Mouse (Mus musculus) subcutaneous adipose tissue, adult 2 months (tissue): ENCODE results near the gene Gdf1. TPM values are rescaled to one million over a fixed set of nuclear protein-coding genes. Genes with fewer than 3 reads are reported as not detected.

Source experiments
- polyA plus RNA-seq: library from polyadenylated mRNA; depleted of rRNA; stranded (reverse); fragments of >200 nt; gene quantifications from 2 replicates; pipeline ENCODE4 v1.2.3, GENCODE M21; 2012; ENCODE audit warnings: low replicate concordance; rRNA removed

Gene Gdf1
- polyA plus RNA-seq, result 0.53 and 1.3 TPM in 2 replicates

DNA sequence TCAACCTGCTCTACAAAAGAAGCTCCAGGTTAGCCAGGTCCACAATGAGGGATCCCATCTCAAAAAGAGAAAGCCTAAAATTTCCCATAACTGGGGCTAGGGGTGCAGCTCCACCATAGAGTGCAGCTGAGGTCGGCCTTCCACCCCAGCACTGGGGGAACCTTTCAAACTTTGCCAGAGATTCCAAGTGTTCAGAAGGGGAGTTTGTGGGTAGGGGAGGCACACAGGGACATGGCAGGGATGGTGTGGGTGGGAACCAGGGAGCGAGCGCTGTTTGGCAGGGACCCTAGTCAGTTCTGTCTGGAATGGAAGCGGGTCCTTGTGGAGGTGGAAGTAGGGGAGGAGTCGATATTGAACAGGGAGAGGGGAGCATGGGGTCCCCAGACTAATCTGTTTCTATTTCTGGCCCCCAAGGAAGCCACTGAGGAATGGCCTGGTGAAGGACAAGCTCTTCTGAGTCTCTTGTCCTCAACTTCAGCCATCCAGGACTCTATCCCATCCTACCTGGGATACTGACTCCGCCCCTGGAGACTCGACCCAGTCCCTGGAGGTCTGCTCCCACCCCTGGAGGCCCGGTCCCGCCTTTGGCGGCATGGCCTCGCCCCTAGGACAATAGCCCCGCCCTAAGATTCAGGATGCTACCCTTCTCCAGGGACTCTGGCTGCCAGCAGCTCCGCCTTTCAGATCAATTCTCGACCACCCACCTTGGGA, at the start of gene Gdf1:
Gene Gdf1, plus strand, starts transcription at position 694 of the 711 bp plus-strand sequence.

GRCm38 (mm10) chr8:70282603-70283135, 46.9 kb upstream of the Gdf1 start, which contains the start of gene Homer3:
Homer3 (plus strand) TSS chr8:70282827.

DNA sequence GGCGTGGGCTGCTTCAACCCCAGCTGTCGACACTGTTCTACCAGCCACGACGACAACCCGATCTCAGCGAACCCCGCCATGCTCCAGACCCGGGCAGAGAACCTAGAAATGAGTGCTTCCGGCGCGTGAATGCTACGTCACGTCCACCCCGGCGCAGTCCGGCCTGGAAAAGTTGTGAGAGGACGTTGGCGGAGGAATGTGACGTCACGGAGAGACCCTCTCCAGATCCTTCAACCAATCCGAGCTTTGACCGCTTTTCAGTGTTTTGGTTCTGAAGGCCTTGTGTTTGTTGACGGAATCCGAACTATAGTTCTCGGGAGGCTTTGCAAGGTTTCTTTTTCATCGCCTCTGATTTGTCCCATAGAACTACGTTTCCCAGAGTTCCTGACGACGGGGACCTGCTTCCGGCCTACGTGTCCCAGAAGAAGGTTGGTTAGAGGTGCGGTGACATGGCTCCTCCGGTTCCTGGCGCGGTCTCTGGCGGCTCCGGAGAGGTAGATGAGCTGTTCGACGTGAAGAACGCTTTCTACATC, 27.2 kb upstream of the Gdf1 start, which contains the start of the genes Ddx49 and Cope:
Gene Ddx49, minus strand, starts transcription at position 132 of the 533 bp plus-strand sequence.
Gene Cope, plus strand, starts transcription at position 161 of the 533 bp plus-strand sequence.

DNA sequence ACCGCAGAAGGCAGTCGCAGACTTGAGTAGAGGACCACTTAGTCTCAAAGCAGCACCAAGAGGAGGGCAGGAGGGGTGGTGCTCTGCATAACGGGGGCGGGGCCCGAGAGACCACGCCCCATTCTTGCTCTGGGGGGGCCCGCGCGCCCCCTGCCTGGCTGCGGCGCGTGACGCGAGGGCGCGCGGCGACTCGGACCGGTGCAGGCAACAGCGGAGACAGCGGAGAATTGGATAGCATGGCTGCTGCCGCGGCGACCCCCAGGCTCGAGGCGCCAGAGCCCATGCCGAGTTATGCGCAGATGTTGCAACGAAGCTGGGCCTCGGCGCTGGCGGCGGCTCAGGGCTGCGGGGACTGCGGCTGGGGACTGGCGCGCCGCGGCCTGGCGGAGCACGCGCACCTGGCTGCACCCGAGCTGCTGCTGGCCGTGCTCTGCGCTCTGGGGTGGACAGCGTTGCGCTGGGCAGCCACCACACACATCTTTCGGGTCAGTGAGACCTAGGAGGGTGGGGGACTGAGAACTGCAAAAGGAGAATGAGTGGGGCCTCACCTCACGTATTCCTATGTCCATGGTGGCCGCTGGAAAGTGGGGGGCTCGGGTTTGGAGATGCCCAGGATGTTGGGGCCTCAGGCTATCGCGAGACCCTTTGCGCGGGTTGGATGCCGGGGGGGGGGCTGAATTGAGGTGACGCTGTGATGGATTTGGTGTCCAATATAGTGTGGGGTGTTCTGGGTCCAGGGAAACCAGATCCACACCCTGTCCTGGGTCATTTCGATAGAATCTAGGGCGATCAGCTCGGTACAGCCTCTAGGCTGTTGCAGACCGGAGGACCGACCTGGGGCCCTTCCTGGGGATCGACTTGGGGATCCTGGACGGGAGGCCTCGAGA, 13.8 kb upstream of the Gdf1 start, which contains the start of gene Cers1:
Gene Cers1, plus strand, starts transcription at position 152 of the 887 bp plus-strand sequence.

DNA sequence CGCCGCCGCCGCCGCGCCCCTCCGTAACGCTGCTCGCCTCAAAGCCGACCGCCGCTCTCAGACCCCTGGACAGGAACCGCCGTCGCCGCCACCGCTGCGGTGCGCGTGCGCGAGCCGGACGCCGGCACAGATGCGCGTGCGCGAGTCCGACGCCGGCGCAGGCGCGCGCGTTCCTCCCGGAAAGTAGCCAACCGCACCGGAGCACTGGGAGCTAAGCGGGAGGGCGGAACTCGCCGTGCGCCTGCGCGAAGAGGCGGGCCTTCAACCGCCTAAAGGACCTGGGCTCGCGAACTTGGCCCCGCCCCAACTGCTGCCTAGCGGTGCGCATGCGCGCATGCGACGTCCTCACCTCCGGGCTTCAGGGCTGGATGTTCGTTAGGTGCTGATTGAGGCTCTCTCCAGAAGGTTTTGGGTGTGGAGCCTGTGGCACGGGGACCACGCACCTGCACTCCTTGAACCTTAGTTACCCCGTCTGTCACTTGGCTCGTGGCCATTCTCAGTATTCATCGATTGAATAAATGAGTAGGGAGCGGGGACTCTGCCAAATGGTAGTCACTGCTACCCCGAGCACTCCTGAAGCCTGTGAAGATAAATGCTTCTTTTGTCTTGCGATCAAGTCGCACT, 23.7 kb downstream of the Gdf1 start, which contains the start of gene Upf1:
Gene Upf1, minus strand, starts transcription at position 85 of the 624 bp plus-strand sequence.

DNA sequence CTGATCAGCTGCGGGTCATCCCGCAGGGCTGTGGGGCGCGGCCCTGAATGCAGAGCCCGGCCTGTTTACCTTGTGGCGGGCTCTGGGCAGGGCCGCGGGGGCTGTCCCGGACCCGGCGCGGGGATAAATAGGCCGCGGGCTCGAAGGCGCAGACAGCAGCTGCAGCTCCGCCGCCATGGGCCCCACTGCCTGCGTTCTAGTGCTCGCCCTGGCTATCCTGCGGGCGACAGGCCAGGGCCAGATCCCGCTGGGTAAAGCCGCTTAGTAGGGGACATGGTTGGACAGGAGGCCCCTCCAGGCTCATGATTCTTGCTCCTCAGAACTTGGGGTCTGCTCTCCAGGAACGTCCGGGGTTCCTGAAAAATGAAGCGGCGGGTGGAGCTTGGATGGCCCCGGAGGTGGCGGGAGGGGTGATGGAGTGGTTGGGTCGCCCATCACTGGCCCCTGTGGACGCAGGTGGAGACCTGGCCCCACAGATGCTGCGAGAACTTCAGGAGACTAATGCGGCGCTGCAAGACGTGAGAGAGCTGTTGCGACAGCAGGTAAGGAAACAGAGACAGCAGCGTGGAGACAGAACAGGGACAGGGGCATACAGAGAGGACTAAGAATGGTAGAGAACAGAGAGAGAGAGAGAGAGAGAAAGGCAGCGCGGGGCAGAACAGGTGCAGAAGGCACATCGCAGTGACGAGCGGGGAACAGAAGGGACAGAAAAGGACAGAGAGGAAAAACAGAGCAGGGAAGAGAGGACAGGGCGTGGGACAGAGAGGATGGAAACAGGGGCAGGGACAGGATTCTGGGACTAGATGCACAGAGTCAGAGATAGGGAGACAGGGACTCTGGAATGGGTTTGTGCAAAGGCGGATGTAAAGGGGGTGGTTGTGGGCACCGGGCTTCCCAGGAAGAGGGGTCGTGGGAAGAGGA, 44.0 kb downstream of the Gdf1 start, which contains the start of gene Comp:
Gene Comp, plus strand, starts transcription at position 162 of the 921 bp plus-strand sequence.

Other genes starting within 250 kb of the Gdf1 start
- gene Hapln4, start 246.4 kb upstream of the Gdf1 start, polyA plus RNA-seq, result 0.42 and 0.92 TPM in 2 replicates
- gene Ncan, start 208.9 kb upstream of the Gdf1 start, polyA plus RNA-seq, result 0.50 and 3.3 TPM in 2 replicates
- 18.9 and 21.9 TPM in 2 replicates for gene Nr2c2ap, start 198.5 kb upstream of the Gdf1 start, polyA plus RNA-seq
- gene Rfxank, start 190.7 kb upstream of the Gdf1 start, polyA plus RNA-seq, result 27.5 and 30.0 TPM in 2 replicates
- 105 and 114 TPM in 2 replicates for gene Borcs8, start 190.3 kb upstream of the Gdf1 start, polyA plus RNA-seq
- gene Mef2b, start 190.1 kb upstream of the Gdf1 start, polyA plus RNA-seq, result 0.32 and 0.39 TPM in 2 replicates
- 123 and 138 TPM in 2 replicates for gene Tmem161a, start 157.5 kb upstream of the Gdf1 start, polyA plus RNA-seq
- 41.2 and 60.9 TPM in 2 replicates for gene Slc25a42, start 117.5 kb upstream of the Gdf1 start, polyA plus RNA-seq
- gene Sugp2, start 95.6 kb upstream of the Gdf1 start, polyA plus RNA-seq, result 37.0 and 50.6 TPM in 2 replicates
- gene Armc6, start 95.4 kb upstream of the Gdf1 start, polyA plus RNA-seq, result 28.9 TPM in 2 replicates
- 41.4 and 54.4 TPM in 2 replicates for gene Homer3, start 47.0 kb upstream of the Gdf1 start, polyA plus RNA-seq
- gene Ddx49, start 27.3 kb upstream of the Gdf1 start, polyA plus RNA-seq, result 39.0 and 64.2 TPM in 2 replicates
- gene Cope, start 27.3 kb upstream of the Gdf1 start, polyA plus RNA-seq, result 327 and 352 TPM in 2 replicates
- gene Cers1, start 14.0 kb upstream of the Gdf1 start, polyA plus RNA-seq, result 1.3 and 8.5 TPM in 2 replicates
- gene Upf1, start 23.5 kb downstream of the Gdf1 start, polyA plus RNA-seq, result 24.6 and 43.5 TPM in 2 replicates
- gene Comp, start 43.7 kb downstream of the Gdf1 start, polyA plus RNA-seq, result 1.2 TPM in 2 replicates
- 13.5 and 36.3 TPM in 2 replicates for gene Crtc1, start 109.8 kb downstream of the Gdf1 start, polyA plus RNA-seq
- gene Klhl26, start 147.2 kb downstream of the Gdf1 start, polyA plus RNA-seq, result 34.4 and 65.1 TPM in 2 replicates
- gene Tmem59l, start 157.5 kb downstream of the Gdf1 start, polyA plus RNA-seq, result 7.8 TPM in 1 of 2 replicates, not detected in the other
- 2.6 and 5.6 TPM in 2 replicates for gene Crlf1, start 163.3 kb downstream of the Gdf1 start, polyA plus RNA-seq
- gene Rex1bd, start 176.9 kb downstream of the Gdf1 start, polyA plus RNA-seq, result 210 and 310 TPM in 2 replicates
- gene Uba52, start 181.0 kb downstream of the Gdf1 start, polyA plus RNA-seq, result 477 and 704 TPM in 2 replicates
- 427 and 435 TPM in 2 replicates for gene Fkbp8, start 197.9 kb downstream of the Gdf1 start, polyA plus RNA-seq
- 103 and 119 TPM in 2 replicates for gene Kxd1, start 198.1 kb downstream of the Gdf1 start, polyA plus RNA-seq
- gene Ell, start 209.6 kb downstream of the Gdf1 start, polyA plus RNA-seq, result 20.7 and 31.8 TPM in 2 replicates